9 mouse cellular contexts compared by ENCODE assay signal in genomic region chr1:36559256-36559655, GRCm38 (mm10). TPM values are rescaled to one million over a fixed set of nuclear protein-coding genes. Genes with fewer than 3 reads are reported as not detected.
A peak's percentile ranks its signal among the peaks of the same experiment; 100 is the strongest.
DNase-seq lines count a peak whose midpoint lies in the region; ATAC-seq and TF ChIP-seq lines count a peak whose summit lies in the region.
"Had no signal": no experiment of that assay in that cellular context is flagged by ENCODE, and none has a peak within 500 bp of the region (broad histone marks: within the 10 kb centered on the region; RNA-seq: fewer than 3 reads in every experiment).

No protein-coding gene starts in this region.

- H3K9me3 ChIP-seq in heart, embryonic 16.5 days (replicated peaks; ENCODE audit: control insufficient read depth, low read length): no peaks in the 10 kb centered on the region
- H3K9me3 ChIP-seq in liver, postnatal 0 days (ENCODE audit: low read length): no peaks in the 10 kb centered on the region

- no peaks in the 10 kb centered on the region for H3K36me3 ChIP-seq in heart, adult 2 months (ENCODE audit: control insufficient read depth, insufficient read depth, low read length)
- peaks cover 1% of the 10 kb centered on the region; the same call in 1 of the 2 replicates for H3K36me3 ChIP-seq in heart, embryonic 16.5 days (ENCODE audit: control insufficient read depth, insufficient read depth)
- H3K36me3 ChIP-seq in liver, postnatal 0 days (replicated peaks; ENCODE audit: insufficient read depth, low read length): no peaks in the 10 kb centered on the region

- no peak for ATAC-seq in heart, embryonic 16.5 days (replicated peaks; ENCODE audit: extremely low read depth, insufficient read depth, low FRiP score)
- ATAC-seq in liver, postnatal 0 days: no peak
- ATAC-seq in CD4-positive, CD25-positive, alpha-beta regulatory T cell, adult 4 months: no peak

- no peak for DNase-seq in heart, adult 2 months
- DNase-seq in heart, adult 18-20 months: no peak
- peak; percentile 79 for DNase-seq in MN1 (ENCODE audit: low spot score)
- no peak for DNase-seq in liver, postnatal 0 days
- DNase-seq in thymus, postnatal 0 days (ENCODE audit: low spot score): no peak
- DNase-seq in left cerebral cortex, adult 9 months (ENCODE audit: low spot score in 2 of 2): no peak
- DNase-seq: spleen, adult 18-20 months had no signal

- TF ChIP-seq CTCF in heart, adult 2 months (IDR thresholded peaks at IDR 0.05): no peak
- TF ChIP-seq CTCF in liver, postnatal 0 days (IDR thresholded peaks at IDR 0.05; ENCODE audit: low read depth): 0 out of 2 replicates have a peak, but pooled peaks have one; percentile 1

- no peaks in the 10 kb centered on the region for H3K27me3 ChIP-seq in heart, adult 2 months (ENCODE audit: control insufficient read depth, insufficient read depth, low read length)
- H3K27me3 ChIP-seq in heart, embryonic 16.5 days (ENCODE audit: control insufficient read depth, insufficient read depth, low read length): no peaks in the 10 kb centered on the region
- peaks cover 37% of the 10 kb centered on the region for H3K27me3 ChIP-seq in liver, postnatal 0 days (ENCODE audit: insufficient read depth, low read length)

- TF ChIP-seq POLR2A in heart, adult 2 months (IDR thresholded peaks at IDR 0.05; ENCODE audit: insufficient read depth, low read depth, low read length): no peak

- no peak for TF ChIP-seq EP300 in heart, adult 2 months (IDR thresholded peaks at IDR 0.05; ENCODE audit: insufficient read depth, low read depth, low read length)
- TF ChIP-seq EP300 in liver, postnatal 0 days (IDR thresholded peaks at IDR 0.05; ENCODE audit: low read depth): no peak

- 31% methylated on average over 4 of the region's 4 CpGs for WGBS in heart, adult 2 months
- 8% methylated on average over 4 of the region's 4 CpGs for whole genome bisulfite sequencing in heart, embryonic 16.5 days
- WGBS in liver, postnatal 0 days (ENCODE audit: insufficient replicate concordance): 27% methylated on average over 4 of the region's 4 CpGs

- peaks cover 20% of the 10 kb centered on the region for H3K4me1 ChIP-seq in heart, adult 2 months (ENCODE audit: control insufficient read depth, insufficient read depth, low read length)
- peaks cover 41% of the 10 kb centered on the region for H3K4me1 ChIP-seq in heart, embryonic 16.5 days (ENCODE audit: control insufficient read depth, insufficient read depth, low read length)
- peaks cover 27% of the 10 kb centered on the region for H3K4me1 ChIP-seq in liver, postnatal 0 days (ENCODE audit: insufficient read depth)

- peak overlapping the region; percentile 99 for H3K27ac ChIP-seq in heart, adult 2 months
- peak overlapping the region; percentile 98; the same call in 1 of the 2 replicates for H3K27ac ChIP-seq in heart, embryonic 16.5 days (ENCODE audit: low read length)
- no peak overlapping the region for H3K27ac ChIP-seq in liver, postnatal 0 days (ENCODE audit: low read depth)

- H3K4me3 ChIP-seq in heart, adult 2 months: peak overlapping the region; percentile 98; the same call in 1 of the 2 replicates
- H3K4me3 ChIP-seq in heart, embryonic 16.5 days (ENCODE audit: low read length): peak overlapping the region; percentile 90
- H3K4me3 ChIP-seq in liver, postnatal 0 days (ENCODE audit: low read depth, low read length): no peak overlapping the region

- H3K79me2 ChIP-seq in heart, adult 2 months (replicated peaks; ENCODE audit: control insufficient read depth, insufficient read depth, low read length): no peaks in the 10 kb centered on the region; the same call in 1 of the 2 replicates

- intact Hi-C loops in heart, adult 2 months (cut with DNase I): no loop called here

- H3K9ac ChIP-seq in heart, adult 2 months (ENCODE audit: low read depth, low read length): no peak overlapping the region
- peak overlapping the region; percentile 98; the same call in 1 of the 2 replicates for H3K9ac ChIP-seq in heart, embryonic 16.5 days (ENCODE audit: low read length)
- H3K9ac ChIP-seq in liver, postnatal 0 days (replicated peaks): no peak overlapping the region

- peak overlapping the region; percentile 73 for H3K4me2 ChIP-seq in heart, embryonic 16.5 days (ENCODE audit: low read depth, low read length)
- H3K4me2 ChIP-seq in liver, postnatal 0 days (ENCODE audit: low read depth, low read length): peak overlapping the region; percentile 84

RNA-seq across cellular contexts. Expression of gene Sema4c, which starts 1.1 kb away (rescaled TPM):
- 10 to 100 TPM; 10.6 to 11.1 TPM for total RNA-seq in heart, adult 2 months (2021)
- 12.7 and 15.2 TPM in 2 replicates for polyA plus RNA-seq in heart, adult 2 months (2012; rRNA removed)
- 10 to 100 TPM in 1 of 2 experiments, 1 to 10 TPM in 1; 9.2 to 10.4 TPM for total RNA-seq in heart, adult 18-20 months (2021)
- polyA plus RNA-seq in heart, embryonic 16.5 days (2015; fragmentation: Nextera tagmentation; extraction: Ambion mirVana): 7.8 and 8.8 TPM in 2 replicates
- polyA plus RNA-seq in liver, postnatal 0 days (2015; fragmentation: Nextera tagmentation; extraction: Ambion mirVana): 2.0 TPM in 2 replicates
- polyA plus RNA-seq in CD4-positive, CD25-positive, alpha-beta regulatory T cell, adult 4 months (2017; shearing (Covaris generic)): under 1 TPM in 1 of 2 experiments, not detected in 1; 0.22 TPM
- polyA plus RNA-seq in thymus, postnatal 0 days (2015; fragmentation: Nextera tagmentation; extraction: Ambion mirVana): 5.5 and 6.0 TPM in 2 replicates

RNA-seq across cellular contexts. Expression of gene Ankrd39, which starts 12.0 kb away (rescaled TPM):
- 1 to 10 TPM; 6.2 to 6.3 TPM for total RNA-seq in heart, adult 2 months (2021)
- 11.1 TPM in 2 replicates for polyA plus RNA-seq in heart, adult 2 months (2012; rRNA removed)
- 1 to 10 TPM; 5.8 to 6.2 TPM for total RNA-seq in heart, adult 18-20 months (2021)
- polyA plus RNA-seq in heart, embryonic 16.5 days (2015; fragmentation: Nextera tagmentation; extraction: Ambion mirVana): 31.1 and 32.5 TPM in 2 replicates
- polyA plus RNA-seq in liver, postnatal 0 days (2015; fragmentation: Nextera tagmentation; extraction: Ambion mirVana): 7.4 and 8.3 TPM in 2 replicates
- polyA plus RNA-seq in CD4-positive, CD25-positive, alpha-beta regulatory T cell, adult 4 months (2017; shearing (Covaris generic)): 10 to 100 TPM; 19.4 to 23.9 TPM
- polyA plus RNA-seq in thymus, postnatal 0 days (2015; fragmentation: Nextera tagmentation; extraction: Ambion mirVana): 20.0 and 22.7 TPM in 2 replicates

RNA-seq across cellular contexts. Expression of gene Gm42417, which starts 20.0 kb away (rescaled TPM):
- 100 to 1,000 TPM; 148 to 172 TPM for total RNA-seq in heart, adult 2 months (2021)
- 0.09 TPM in 1 of 2 replicates, not detected in the other for polyA plus RNA-seq in heart, adult 2 months (2012; rRNA removed)
- 100 to 1,000 TPM; 174 to 267 TPM for total RNA-seq in heart, adult 18-20 months (2021)
- not detected in 2 replicates for polyA plus RNA-seq in heart, embryonic 16.5 days (2015; fragmentation: Nextera tagmentation; extraction: Ambion mirVana)
- 0.45 TPM in 1 of 2 replicates, not detected in the other for polyA plus RNA-seq in liver, postnatal 0 days (2015; fragmentation: Nextera tagmentation; extraction: Ambion mirVana)
- polyA plus RNA-seq in CD4-positive, CD25-positive, alpha-beta regulatory T cell, adult 4 months (2017; shearing (Covaris generic)): 1 to 10 TPM in 1 of 2 experiments, not detected in 1; 2.3 TPM
- 0.26 and 0.60 TPM in 2 replicates for polyA plus RNA-seq in thymus, postnatal 0 days (2015; fragmentation: Nextera tagmentation; extraction: Ambion mirVana)

RNA-seq across cellular contexts. Expression of gene Ankrd23, which starts 22.6 kb away (rescaled TPM):
- 100 to 1,000 TPM; 310 to 338 TPM for total RNA-seq in heart, adult 2 months (2021)
- polyA plus RNA-seq in heart, adult 2 months (2012; rRNA removed): 397 and 412 TPM in 2 replicates
- total RNA-seq in heart, adult 18-20 months (2021): 100 to 1,000 TPM; 315 to 408 TPM
- 30.2 and 32.7 TPM in 2 replicates for polyA plus RNA-seq in heart, embryonic 16.5 days (2015; fragmentation: Nextera tagmentation; extraction: Ambion mirVana)
- 2.0 and 2.2 TPM in 2 replicates for polyA plus RNA-seq in liver, postnatal 0 days (2015; fragmentation: Nextera tagmentation; extraction: Ambion mirVana)
- polyA plus RNA-seq in CD4-positive, CD25-positive, alpha-beta regulatory T cell, adult 4 months (2017; shearing (Covaris generic)): 100 to 1,000 TPM in 1 of 2 experiments, 10 to 100 TPM in 1; 39.3 to 112 TPM
- polyA plus RNA-seq in thymus, postnatal 0 days (2015; fragmentation: Nextera tagmentation; extraction: Ambion mirVana): 10.0 and 12.0 TPM in 2 replicates

RNA-seq across cellular contexts. Expression of gene Cnnm3, which starts 47.6 kb away (rescaled TPM):
- 10 to 100 TPM; 11.1 to 15.1 TPM for total RNA-seq in heart, adult 2 months (2021)
- 14.1 and 15.6 TPM in 2 replicates for polyA plus RNA-seq in heart, adult 2 months (2012; rRNA removed)
- total RNA-seq in heart, adult 18-20 months (2021): 10 to 100 TPM; 13.1 to 16.6 TPM
- 1.8 and 2.4 TPM in 2 replicates for polyA plus RNA-seq in heart, embryonic 16.5 days (2015; fragmentation: Nextera tagmentation; extraction: Ambion mirVana)
- polyA plus RNA-seq in liver, postnatal 0 days (2015; fragmentation: Nextera tagmentation; extraction: Ambion mirVana): 0.92 and 1.1 TPM in 2 replicates
- 1 to 10 TPM; 7.5 to 7.6 TPM for polyA plus RNA-seq in CD4-positive, CD25-positive, alpha-beta regulatory T cell, adult 4 months (2017; shearing (Covaris generic))
- polyA plus RNA-seq in thymus, postnatal 0 days (2015; fragmentation: Nextera tagmentation; extraction: Ambion mirVana): 3.3 and 3.8 TPM in 2 replicates
